Mouse (Mus musculus): ENCODE results near the gene Tmed10.

Gene Tmed10

GRCm38 (mm10) chr12:85374561-85375272 lies at the start of gene Tmed10:
TSS of gene Tmed10 (minus strand) at chr12:85374847.
- DNase-seq (ENCODE audit: low spot score in 2 of 2) = peak; percentile 84 to 85

GRCm38 (mm10) chr12:85423236-85423635 lies 48.6 kb upstream of the Tmed10 start:
- no peak for DNase-seq (ENCODE audit: low spot score in 2 of 2)

GRCm38 (mm10) chr12:85422536-85422935 lies 47.9 kb upstream of the Tmed10 start:
- DNase-seq (ENCODE audit: low spot score in 2 of 2) = no peak

- DNase-seq (ENCODE audit: low spot score in 2 of 2) = peak in 1 of 2 experiments; percentile 23
Observed at GRCm38 (mm10) chr12:85420945-85421344, 46.3 kb upstream of the Tmed10 start.

- DNase-seq (ENCODE audit: low spot score in 2 of 2) = peak; percentile 12 to 13
Observed at GRCm38 (mm10) chr12:85417845-85418244, 43.2 kb upstream of the Tmed10 start.

GRCm38 (mm10) chr12:85416298-85416697 lies 41.7 kb upstream of the Tmed10 start:
- no peak for DNase-seq (ENCODE audit: low spot score in 2 of 2)

GRCm38 (mm10) chr12:85415876-85416275 lies 41.2 kb upstream of the Tmed10 start:
- no peak for DNase-seq (ENCODE audit: low spot score in 2 of 2)

GRCm38 (mm10) chr12:85411136-85411535 lies 36.5 kb upstream of the Tmed10 start:
- DNase-seq (ENCODE audit: low spot score in 2 of 2) = no peak

- no peak for DNase-seq (ENCODE audit: low spot score in 2 of 2)
Observed at GRCm38 (mm10) chr12:85397960-85398272, 23.3 kb upstream of the Tmed10 start.

GRCm38 (mm10) chr12:85397063-85397959 lies 22.7 kb upstream of the Tmed10 start:
- DNase-seq (ENCODE audit: low spot score in 2 of 2) = no peak

- DNase-seq (ENCODE audit: low spot score in 2 of 2) = no peak
Observed at GRCm38 (mm10) chr12:85393981-85394380, 19.3 kb upstream of the Tmed10 start.

GRCm38 (mm10) chr12:85393526-85393925 lies 18.9 kb upstream of the Tmed10 start:
- no peak for DNase-seq (ENCODE audit: low spot score in 2 of 2)

- DNase-seq (ENCODE audit: low spot score in 2 of 2) = no peak
Observed at GRCm38 (mm10) chr12:85391148-85391547, 16.5 kb upstream of the Tmed10 start.

- no peak for DNase-seq (ENCODE audit: low spot score in 2 of 2)
Observed at GRCm38 (mm10) chr12:85389204-85390185, 14.8 kb upstream of the Tmed10 start.

GRCm38 (mm10) chr12:85385995-85386375 lies 11.3 kb upstream of the Tmed10 start:
- no peak for DNase-seq (ENCODE audit: low spot score in 2 of 2)

- peak in 1 of 2 experiments; percentile 10 for DNase-seq (ENCODE audit: low spot score in 2 of 2)
Observed at GRCm38 (mm10) chr12:85385329-85385994, 10.8 kb upstream of the Tmed10 start.

GRCm38 (mm10) chr12:85382761-85383680 lies 8.4 kb upstream of the Tmed10 start:
- DNase-seq (ENCODE audit: low spot score in 2 of 2) = no peak

GRCm38 (mm10) chr12:85381570-85381969 lies 6.9 kb upstream of the Tmed10 start:
- DNase-seq (ENCODE audit: low spot score in 2 of 2) = no peak

GRCm38 (mm10) chr12:85380942-85381341 lies 6.3 kb upstream of the Tmed10 start:
- DNase-seq (ENCODE audit: low spot score in 2 of 2) = no peak

GRCm38 (mm10) chr12:85380308-85380707 lies 5.7 kb upstream of the Tmed10 start:
- no peak for DNase-seq (ENCODE audit: low spot score in 2 of 2)
